Mouse (Mus musculus) cerebellum, adult 9-11 months (tissue): ENCODE measurements around the gene 4933407L21Rik.

Experiments
- DNase-seq: peaks from one replicate; pipeline ENCODE4 v3.0.0; 2022

4933407L21Rik gene

DNA sequence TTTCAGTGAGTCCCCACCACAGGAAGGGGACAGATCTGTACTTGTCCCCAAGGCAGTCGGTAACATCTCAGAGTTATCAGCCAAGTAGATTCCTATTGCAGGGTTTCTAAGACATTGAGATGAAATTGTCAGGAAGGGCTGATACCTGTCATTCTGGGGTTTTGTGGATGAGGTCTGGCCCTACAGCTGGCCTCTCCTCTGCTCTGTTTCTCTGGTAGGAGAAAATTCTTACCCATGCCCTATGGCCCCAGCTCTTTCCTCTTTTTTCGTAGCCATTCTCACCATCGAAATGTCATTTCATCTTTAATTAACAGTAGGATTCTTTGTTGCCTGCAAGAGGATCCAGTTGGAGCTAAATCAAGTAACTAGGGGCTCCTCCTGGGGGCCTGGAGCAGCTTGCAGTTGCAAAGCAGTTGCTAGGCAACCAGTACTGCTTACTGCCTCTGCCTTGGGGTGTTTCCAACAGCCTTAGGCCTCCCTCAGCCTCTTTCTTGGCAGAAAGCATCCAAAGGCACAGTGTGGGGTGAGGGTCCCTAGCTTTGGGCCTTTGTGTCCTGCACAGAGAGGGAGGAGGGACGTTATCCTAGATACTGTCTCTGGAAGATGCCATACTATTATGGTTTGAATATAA is at the start of gene 4933407L21Rik:
TSS of gene 4933407L21Rik (plus strand) at position 427 of the 631 bp plus-strand sequence.
- DNase-seq: peak; percentile 41

GRCm38 (mm10) chr1:85882003-85882402 is 46.3 kb upstream of the 4933407L21Rik start:
- no peak for DNase-seq

DNA sequence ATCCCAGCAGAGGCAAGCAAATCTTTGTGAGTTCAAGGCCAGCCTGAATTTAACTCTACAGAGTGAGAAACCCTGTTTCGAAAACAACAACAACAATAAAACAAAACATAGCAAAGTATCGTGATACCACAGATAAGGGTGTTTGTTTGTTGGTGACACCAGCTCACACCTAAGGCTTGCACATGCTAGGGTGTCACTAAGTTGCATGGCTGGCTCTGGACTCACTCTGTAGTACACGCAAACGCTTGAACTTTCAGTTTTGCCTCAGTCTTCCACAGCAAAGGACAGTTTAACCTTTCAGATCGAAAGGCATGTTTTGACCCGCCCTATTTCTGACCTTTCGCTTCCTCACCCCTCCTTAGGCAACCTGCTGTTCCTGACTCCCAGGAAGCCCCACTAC is 41.1 kb upstream of the 4933407L21Rik start:
- DNase-seq: no peak

DNA sequence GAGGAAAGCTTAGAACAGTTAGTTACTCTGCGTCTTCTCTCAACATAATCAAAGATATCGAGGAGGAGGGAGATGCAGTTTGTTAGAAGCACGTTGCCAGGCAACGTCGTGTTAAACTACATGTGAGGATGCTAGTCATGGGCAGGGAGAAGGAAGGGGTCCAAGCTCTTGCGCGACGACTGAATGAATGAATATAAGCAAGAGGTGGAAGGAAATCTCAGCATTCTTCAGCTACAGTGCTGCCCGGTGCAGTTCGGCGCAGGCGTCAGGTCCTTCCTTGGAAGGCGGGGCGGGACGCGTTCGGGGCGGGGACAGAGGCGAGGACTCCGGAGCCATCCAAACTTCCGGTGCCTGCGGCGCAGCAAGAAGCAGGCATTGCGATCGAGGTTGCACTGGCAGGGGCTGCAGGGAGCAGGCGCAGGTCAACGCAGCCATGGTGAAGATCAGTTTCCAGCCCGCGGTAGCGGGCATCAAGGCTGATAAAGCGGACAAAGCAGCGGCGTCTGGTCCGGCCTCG is 34.0 kb upstream of the 4933407L21Rik start, which contains the start of gene Itm2c:
TSS of gene Itm2c (plus strand) at position 51 of the 517 bp plus-strand sequence.
- DNase-seq: peak; percentile 91

GRCm38 (mm10) chr1:85894748-85895360 is 33.4 kb upstream of the 4933407L21Rik start:
- DNase-seq: peak; percentile 72

- peak; percentile 78 for DNase-seq
Measured at GRCm38 (mm10) chr1:85895391-85895837, 32.9 kb upstream of the 4933407L21Rik start.

DNA sequence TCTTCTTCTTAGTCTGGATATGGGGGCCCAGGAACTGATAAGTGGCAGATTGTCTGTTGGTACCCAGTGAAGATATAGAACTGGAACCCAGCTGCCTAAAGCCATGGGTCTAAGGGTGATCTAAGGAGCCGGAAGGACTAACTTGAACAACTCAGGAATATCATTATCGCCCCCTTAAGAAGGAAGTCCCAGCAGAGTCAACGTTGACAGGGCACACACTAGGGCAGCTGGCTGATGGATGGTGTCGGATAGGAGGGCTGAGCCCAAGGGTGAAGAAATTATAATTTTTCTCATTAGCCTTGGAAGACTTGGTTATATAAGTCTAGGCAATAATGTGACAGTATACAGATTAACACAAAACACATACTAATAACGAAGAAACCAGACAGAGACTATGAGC is 32.2 kb upstream of the 4933407L21Rik start:
- DNase-seq: no peak

- peak; percentile 54 for DNase-seq
Measured at GRCm38 (mm10) chr1:85896781-85897700, 31.2 kb upstream of the 4933407L21Rik start.

DNA sequence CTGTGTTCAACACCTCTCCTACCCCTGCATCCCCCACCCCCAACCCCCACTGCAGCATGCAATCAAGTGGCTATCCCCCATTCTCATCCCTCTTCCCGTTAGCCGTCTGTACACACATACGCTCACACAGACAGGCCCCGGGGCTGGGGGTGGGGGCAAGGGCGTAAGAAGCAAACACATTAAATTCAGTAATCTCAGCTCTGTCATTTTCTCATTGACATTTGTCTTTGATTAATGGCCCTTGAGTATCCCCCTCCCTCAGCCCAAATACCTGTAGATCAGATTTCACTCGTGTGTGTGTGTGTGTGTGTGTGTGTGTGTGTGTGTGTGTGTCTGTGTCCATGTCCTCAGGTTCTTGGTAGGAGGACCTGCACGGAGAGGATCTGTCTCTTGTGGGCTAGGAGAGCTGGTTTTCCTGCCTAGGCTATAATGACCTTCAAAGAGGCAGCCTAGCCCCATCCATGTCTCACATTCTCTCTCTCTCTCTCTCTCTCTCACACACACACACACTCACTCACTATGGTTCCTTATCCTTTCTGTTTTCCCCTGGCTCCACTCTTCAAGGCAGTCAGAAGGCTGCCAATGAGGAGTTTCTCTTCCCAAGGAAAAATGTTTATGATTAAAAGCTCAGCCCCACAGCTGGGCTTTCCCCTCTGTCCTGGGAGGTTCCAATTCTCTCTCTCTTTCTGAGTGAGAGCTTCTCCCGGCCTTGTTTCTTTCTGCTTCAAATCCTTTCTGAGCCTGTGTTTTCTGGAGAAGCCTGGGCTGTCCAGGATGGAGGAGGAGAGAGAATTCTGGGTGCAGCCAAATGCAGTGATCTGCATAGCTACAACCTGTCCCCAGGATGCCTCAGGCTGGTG is 30.2 kb upstream of the 4933407L21Rik start:
- DNase-seq: peak; percentile 41

DNA sequence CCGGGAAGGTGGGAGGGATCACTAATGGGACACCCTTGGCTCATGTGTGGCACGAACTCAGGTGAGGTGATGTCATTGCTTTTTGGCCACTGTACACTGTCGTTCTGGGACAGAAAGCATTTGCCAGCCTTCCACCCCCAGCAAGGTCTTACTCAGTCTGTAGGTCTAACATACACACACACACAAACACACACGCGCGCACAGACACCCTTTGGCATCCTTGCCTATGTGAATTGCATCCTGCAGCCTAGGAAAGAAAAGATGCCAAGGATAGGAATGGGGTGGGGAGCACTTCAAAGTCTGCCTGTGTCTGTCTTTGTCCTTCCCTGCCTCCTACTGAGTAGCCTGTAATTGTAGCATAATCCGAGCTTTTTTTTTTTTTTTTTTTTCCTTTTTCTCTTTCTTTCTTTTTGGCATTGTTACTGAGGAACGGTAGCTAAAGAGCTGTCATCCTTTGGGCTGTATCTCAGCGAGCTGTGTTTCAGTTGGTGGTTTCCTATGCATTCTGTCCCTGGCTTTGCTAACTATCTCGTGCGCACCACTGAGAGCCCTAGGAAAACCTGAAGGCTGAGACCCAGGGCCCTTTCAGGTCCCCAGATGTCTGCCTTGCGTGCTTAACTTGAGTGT is 29.4 kb upstream of the 4933407L21Rik start:
- DNase-seq: peak; percentile 86

DNA sequence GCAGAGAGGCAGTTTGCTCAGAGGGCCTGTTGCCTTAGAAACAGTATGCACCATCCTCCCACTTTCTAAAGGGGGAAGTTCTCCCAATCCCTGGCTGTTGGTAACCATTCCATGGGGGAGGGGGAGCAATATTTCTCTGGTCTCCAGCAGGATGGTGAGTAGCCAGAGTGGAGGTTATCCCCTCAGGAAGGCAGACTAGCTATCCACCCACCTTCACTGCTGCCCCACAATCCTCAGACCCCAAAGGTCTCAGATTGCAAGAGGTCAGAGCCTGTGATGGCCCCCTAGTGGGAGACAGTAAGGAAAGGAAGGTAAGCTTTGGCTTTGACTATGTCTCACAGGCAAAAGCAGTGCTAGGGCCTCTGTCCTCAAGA is 28.9 kb upstream of the 4933407L21Rik start:
- DNase-seq: peak; percentile 62

GRCm38 (mm10) chr1:85900521-85901333 is 27.6 kb upstream of the 4933407L21Rik start:
- DNase-seq: peak; percentile 38

GRCm38 (mm10) chr1:85901516-85902107 is 26.7 kb upstream of the 4933407L21Rik start:
- peak; percentile 67 for DNase-seq

DNA sequence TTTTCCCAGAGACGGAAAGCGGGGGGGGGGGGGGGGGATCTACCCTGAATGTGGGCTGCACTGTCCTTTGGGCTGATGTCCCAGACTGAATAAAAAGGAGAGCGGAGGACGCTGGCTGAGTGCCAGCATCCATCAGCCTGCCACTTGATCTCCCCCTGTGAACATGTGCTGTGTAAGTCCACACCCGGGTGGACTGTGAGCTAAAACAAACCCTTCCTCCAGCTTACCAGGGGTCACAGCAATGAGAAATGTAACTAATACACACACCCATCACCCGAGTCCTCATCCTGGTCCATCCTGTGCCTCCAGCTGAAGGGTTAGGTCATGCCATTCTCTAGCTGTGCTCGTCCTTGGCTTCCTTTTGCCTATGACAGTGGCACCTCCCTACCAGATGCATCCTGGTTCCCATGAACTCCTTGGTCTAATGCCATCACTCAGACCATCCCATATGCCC is 26.1 kb upstream of the 4933407L21Rik start:
- DNase-seq: peak; percentile 81

- DNase-seq: no peak
Measured at GRCm38 (mm10) chr1:85906892-85907291, 21.4 kb upstream of the 4933407L21Rik start.

GRCm38 (mm10) chr1:85908754-85909590 is 19.3 kb upstream of the 4933407L21Rik start:
- no peak for DNase-seq

GRCm38 (mm10) chr1:85913078-85913755 is 15.1 kb upstream of the 4933407L21Rik start:
- DNase-seq: no peak

- no peak for DNase-seq
Measured at GRCm38 (mm10) chr1:85915890-85916289, 12.4 kb upstream of the 4933407L21Rik start.
